Mouse (Mus musculus) heart, embryonic 11.5 days (tissue): ENCODE data around the gene Vmn2r109. TPM values are rescaled to one million over a fixed set of nuclear protein-coding genes. Genes with fewer than 3 reads are reported as not detected.
"Not testable (repeated sequence)": the region's sequence is repeated elsewhere in the genome, so short reads cannot be mapped to it uniquely, and the experiment has no call there.

Source experiments
- ATAC-seq: fragments of 200-750 bp; cut with Nextera tagmentation; replicated peaks from 2 replicates; pipeline ENCODE4 v1.8.0; 2017; ENCODE audit warnings: moderate library complexity; ENCODE audit not compliant: insufficient number of reproducible peaks, low FRiP score, low TSS enrichment
- H3K27ac ChIP-seq: fragments of 300-500 bp; sonication (generic); 2 replicates; pipeline ENCODE4 v1.5.1; 2014; ENCODE audit warnings: mild to moderate bottlenecking, low read depth, low read length
- H3K27me3 ChIP-seq: fragments of 300-500 bp; sonication (generic); 2 replicates; pipeline ENCODE4 v1.6.1; 2014; ENCODE audit warnings: mild to moderate bottlenecking, low read length, mixed read lengths; ENCODE audit not compliant: control insufficient read depth, insufficient read depth
- H3K36me3 ChIP-seq: fragments of 300-500 bp; sonication (generic); 2 replicates; pipeline ENCODE4 v1.6.1; 2014; ENCODE audit warnings: mild to moderate bottlenecking, low read length, moderate library complexity, mixed read lengths; ENCODE audit not compliant: control insufficient read depth, insufficient read depth
- H3K4me1 ChIP-seq: fragments of 300-500 bp; sonication (generic); 2 replicates; pipeline ENCODE4 v1.6.1; 2014; ENCODE audit warnings: low read length; ENCODE audit not compliant: control insufficient read depth, insufficient read depth
- H3K4me2 ChIP-seq: fragments of 300-500 bp; sonication (generic); 2 replicates; pipeline ENCODE4 v1.6.1; 2014; ENCODE audit warnings: mild to moderate bottlenecking, moderate library complexity
- H3K4me3 ChIP-seq: fragments of 300-500 bp; sonication (generic); 2 replicates; pipeline ENCODE4 v1.5.1; 2014; ENCODE audit warnings: low read depth, low read length
- H3K9ac ChIP-seq: fragments of 300-500 bp; sonication (generic); 2 replicates; pipeline ENCODE4 v1.6.1; 2014; ENCODE audit warnings: mild to moderate bottlenecking, low read depth, low read length, moderate library complexity
- H3K9me3 ChIP-seq: fragments of 300-500 bp; sonication (generic); replicated peaks from 2 replicates; pipeline ENCODE4 v1.6.1; 2016; ENCODE audit warnings: low read length; ENCODE audit not compliant: control insufficient read depth
- WGBS: fragments of 180-500 bp; shearing (Covaris S2); extraction: QIAGEN DNeasy Blood & Tissue Kit; methylation state at CpG from one replicate; pipeline ENCODE4 v1.1.7; 2014; ENCODE audit not compliant: insufficient replicate concordance; 5-methylcytosine and 5-hydroxymethylcytosine counted together
- polyA plus RNA-seq: library from polyadenylated mRNA; unstranded; fragments of >200 nt; fragmentation: Nextera tagmentation; extraction: Ambion mirVana; gene quantifications from 2 replicates; pipeline ENCODE4 v1.2.1, GENCODE M21; 2014

Vmn2r109 gene
- polyA plus RNA-seq = not detected in 2 replicates

GRCm38 (mm10) chr17:20564656-20565055, at the start of gene Vmn2r109:
Gene Vmn2r109, minus strand, starts transcription at chr17:20564756.
- Histone ChIP-seq H3K4me3 (no peak within 1 kb of the TSS), H3K9me3 (no peaks in the 10 kb centered on the region), H3K36me3 (no peaks in the 10 kb centered on the region), H3K27ac (no peak within 1 kb of the TSS), H3K4me1 (no peaks in the 10 kb centered on the region), H3K27me3 (no peaks in the 10 kb centered on the region), H3K9ac (no peak within 1 kb of the TSS), H3K4me2 (no peak within 1 kb of the TSS)
- no peak for ATAC-seq
- WGBS = 65% methylated on average over 1 of the region's 1 CpGs

GRCm38 (mm10) chr17:20596323-20596722, 31.8 kb upstream of the Vmn2r109 start, which contains the start of gene Vmn2r110:
Gene Vmn2r110, minus strand, starts transcription at chr17:20596423.
- Histone ChIP-seq H3K27ac (no peak within 1 kb of the TSS), H3K27me3 (no peaks in the 10 kb centered on the region), H3K9ac (no peak within 1 kb of the TSS), H3K4me2 (no peak within 1 kb of the TSS), H3K9me3 (no peaks in the 10 kb centered on the region; the same call in 1 of the 2 replicates), H3K36me3 (no peaks in the 10 kb centered on the region), H3K4me3 (no peak within 1 kb of the TSS), H3K4me1 (no peaks in the 10 kb centered on the region)
- ATAC-seq = no peak
- WGBS = 42% methylated on average over 1 of the region's 1 CpGs

GRCm38 (mm10) chr17:20508247-20508646, 56.3 kb downstream of the Vmn2r109 start:
- H3K27me3 ChIP-seq, H3K4me3 ChIP-seq, H3K27ac ChIP-seq, H3K9ac ChIP-seq, H3K36me3 ChIP-seq, H3K4me2 ChIP-seq, ATAC-seq, H3K9me3 ChIP-seq, H3K4me1 ChIP-seq: not testable (repeated sequence)

GRCm38 (mm10) chr17:20497858-20498257, 66.7 kb downstream of the Vmn2r109 start, which contains the start of gene Vmn1r225:
Gene Vmn1r225, plus strand, starts transcription at chr17:20498158.
- no peaks in the 10 kb centered on the region for H3K27me3 ChIP-seq
- no peak for ATAC-seq
- H3K4me3 ChIP-seq = no peak within 1 kb of the TSS
- no peak within 1 kb of the TSS for H3K9ac ChIP-seq
- no peaks in the 10 kb centered on the region; the same call in 1 of the 2 replicates for H3K9me3 ChIP-seq
- no peak within 1 kb of the TSS for H3K27ac ChIP-seq
- H3K4me1 ChIP-seq = no peaks in the 10 kb centered on the region
- no peak within 1 kb of the TSS for H3K4me2 ChIP-seq
- H3K36me3 ChIP-seq = no peaks in the 10 kb centered on the region

Other genes with a start within 250 kb of the Vmn2r109 start
- not detected in 2 replicates for gene Vmn2r107, start 219.5 kb downstream of the Vmn2r109 start, polyA plus RNA-seq
- gene Vmn1r224, start 150.6 kb downstream of the Vmn2r109 start, polyA plus RNA-seq = not detected in 2 replicates
- not detected in 2 replicates for gene Vmn2r108, start 83.4 kb downstream of the Vmn2r109 start, polyA plus RNA-seq
- gene Vmn1r225, start 66.6 kb downstream of the Vmn2r109 start, polyA plus RNA-seq = not detected in 2 replicates
- gene Vmn2r110, start 31.7 kb upstream of the Vmn2r109 start, polyA plus RNA-seq = 0.06 TPM in 1 of 2 replicates, not detected in the other
- gene Fpr-rs3, start 60.1 kb upstream of the Vmn2r109 start, polyA plus RNA-seq = not detected in 2 replicates
- not detected in 2 replicates for gene Vmn1r226, start 118.1 kb upstream of the Vmn2r109 start, polyA plus RNA-seq
- not detected in 2 replicates for gene Vmn1r227, start 165.1 kb upstream of the Vmn2r109 start, polyA plus RNA-seq
- gene Vmn1r228, start 221.4 kb upstream of the Vmn2r109 start, polyA plus RNA-seq = not detected in 2 replicates
- gene Vmn1r229, start 246.8 kb upstream of the Vmn2r109 start, polyA plus RNA-seq = 0.03 TPM in 1 of 2 replicates, not detected in the other